Mouse (Mus musculus) forebrain, embryonic 15.5 days (tissue): Measurements from ENCODE around the gene Thap3. TPM values are rescaled to one million over a fixed set of nuclear protein-coding genes. Genes with fewer than 3 reads are reported as not detected.

Source experiments
- ATAC-seq: fragments of 200-750 bp; cut with Nextera tagmentation; replicated peaks from 2 replicates; pipeline ENCODE4 v1.8.0; 2017; ENCODE audit warnings: mild to moderate bottlenecking, moderate TSS enrichment, moderate library complexity
- H3K27ac ChIP-seq: fragments of 300-500 bp; sonication (generic); replicated peaks from 2 replicates; pipeline ENCODE4 v1.5.1; 2015; ENCODE audit warnings: mild to moderate bottlenecking, inconsistent platforms
- H3K27me3 ChIP-seq: fragments of 300-500 bp; sonication (generic); 2 replicates; pipeline ENCODE4 v1.6.1; 2015; ENCODE audit warnings: inconsistent platforms
- H3K36me3 ChIP-seq: fragments of 300-500 bp; sonication (generic); 2 replicates; pipeline ENCODE4 v1.6.1; 2015; ENCODE audit warnings: mild to moderate bottlenecking, inconsistent platforms
- H3K4me1 ChIP-seq: fragments of 300-500 bp; sonication (generic); 2 replicates; pipeline ENCODE4 v1.6.1; 2015; ENCODE audit warnings: inconsistent platforms
- H3K4me2 ChIP-seq: fragments of 300-500 bp; sonication (generic); replicated peaks from 2 replicates; pipeline ENCODE4 v1.6.1; 2015; ENCODE audit warnings: mild to moderate bottlenecking, inconsistent platforms
- H3K4me3 ChIP-seq: fragments of 300-500 bp; sonication (generic); 2 replicates; pipeline ENCODE4 v1.5.1; 2015; ENCODE audit warnings: mild to moderate bottlenecking, inconsistent platforms
- H3K9ac ChIP-seq: fragments of 300-500 bp; sonication (generic); replicated peaks from 2 replicates; pipeline ENCODE4 v1.6.1; 2015; ENCODE audit warnings: mild to moderate bottlenecking, inconsistent platforms
- H3K9me3 ChIP-seq: fragments of 300-500 bp; sonication (generic); 2 replicates; pipeline ENCODE4 v1.6.1; 2016; ENCODE audit warnings: inconsistent platforms
- WGBS: fragments of 180-500 bp; shearing (Covaris S2); methylation state at CpG from one replicate; pipeline ENCODE4 v1.1.7; 2015; ENCODE audit warnings: mixed read lengths; 5-methylcytosine and 5-hydroxymethylcytosine counted together
- polyA plus RNA-seq: library from polyadenylated mRNA; unstranded; fragments of >200 nt; fragmentation: Nextera tagmentation; extraction: Ambion mirVana; gene quantifications from 2 replicates; pipeline ENCODE4 v1.2.1, GENCODE M21; 2015

Gene Thap3
- polyA plus RNA-seq, 1 experiment from 2014 or later: 41.6 TPM

GRCm38 (mm10) chr4:151994228-151995171 is 5.7 kb upstream of the Thap3 start:
- WGBS: under 1% methylated on average over 55 of the region's 61 CpGs
- H3K27me3 ChIP-seq: no peaks in the 10 kb centered on the region
- ATAC-seq: no peak
- peak overlapping the region; percentile 88 for H3K4me2 ChIP-seq
- peaks cover 29% of the 10 kb centered on the region for H3K4me1 ChIP-seq
- peak overlapping the region; percentile 99 for H3K4me3 ChIP-seq
- H3K9me3 ChIP-seq: no peaks in the 10 kb centered on the region
- H3K9ac ChIP-seq: peak overlapping the region; percentile 89
- H3K27ac ChIP-seq: no peak overlapping the region
- peaks cover 23% of the 10 kb centered on the region for H3K36me3 ChIP-seq

GRCm38 (mm10) chr4:151993035-151993434 is 4.2 kb upstream of the Thap3 start:
- WGBS: 69% methylated on average over 6 of the region's 6 CpGs
- H3K4me1 ChIP-seq: peaks cover 32% of the 10 kb centered on the region
- peaks cover 23% of the 10 kb centered on the region for H3K36me3 ChIP-seq
- no peak overlapping the region for H3K27ac ChIP-seq
- H3K27me3 ChIP-seq: no peaks in the 10 kb centered on the region
- no peak overlapping the region for H3K4me3 ChIP-seq
- no peak for ATAC-seq
- no peak overlapping the region for H3K9ac ChIP-seq
- H3K9me3 ChIP-seq: no peaks in the 10 kb centered on the region
- no peak overlapping the region for H3K4me2 ChIP-seq

GRCm38 (mm10) chr4:151992091-151992490 is 3.3 kb upstream of the Thap3 start:
- Histone ChIP-seq H3K9ac (no peak overlapping the region), H3K4me2 (no peak overlapping the region), H3K27ac (no peak overlapping the region), H3K36me3 (peaks cover 23% of the 10 kb centered on the region), H3K9me3 (no peaks in the 10 kb centered on the region), H3K27me3 (no peaks in the 10 kb centered on the region), H3K4me3 (no peak overlapping the region), H3K4me1 (peaks cover 33% of the 10 kb centered on the region)
- ATAC-seq: no peak
- 92% methylated on average over 9 of the region's 9 CpGs for WGBS

GRCm38 (mm10) chr4:151989110-151989488 is 302 bp upstream of the Thap3 start:
- H3K4me2 ChIP-seq: peak overlapping the region; percentile 67; the same call in 1 of the 2 replicates
- H3K9me3 ChIP-seq: no peaks in the 10 kb centered on the region
- WGBS: 30% methylated on average over 6 of the region's 6 CpGs
- peaks cover 30% of the 10 kb centered on the region for H3K4me1 ChIP-seq
- peaks cover 23% of the 10 kb centered on the region for H3K36me3 ChIP-seq
- H3K27me3 ChIP-seq: no peaks in the 10 kb centered on the region
- peak overlapping the region; percentile 57 for H3K4me3 ChIP-seq
- H3K27ac ChIP-seq: 0 out of 2 replicates have a peak overlapping the region, but pooled peaks have one; percentile 6
- peak overlapping the region; percentile 92; the same call in 1 of the 2 replicates for H3K9ac ChIP-seq
- ATAC-seq: peak; percentile 18; the same call in 1 of the 2 replicates

- ATAC-seq: no peak; the same call in 1 of the 2 replicates
Measured at GRCm38 (mm10) chr4:151988014-151988341, 819 bp downstream of the Thap3 start.

GRCm38 (mm10) chr4:151986650-151987049 is 2.1 kb downstream of the Thap3 start:
- Histone ChIP-seq H3K27me3 (no peaks in the 10 kb centered on the region), H3K4me2 (no peak overlapping the region), H3K9me3 (no peaks in the 10 kb centered on the region), H3K4me3 (no peak overlapping the region), H3K9ac (no peak overlapping the region), H3K4me1 (peaks cover 19% of the 10 kb centered on the region), H3K36me3 (peaks cover 26% of the 10 kb centered on the region), H3K27ac (no peak overlapping the region)
- ATAC-seq: no peak
- 74% methylated on average over 8 of the region's 8 CpGs for WGBS

More at GRCm38 (mm10) chr4:151988014-151988341, 819 bp downstream of the Thap3 start:
- Histone ChIP-seq H3K27ac (peak overlapping the region; percentile 84), H3K4me1 (peaks cover 20% of the 10 kb centered on the region), H3K27me3 (no peaks in the 10 kb centered on the region), H3K36me3 (peaks cover 27% of the 10 kb centered on the region), H3K9me3 (no peaks in the 10 kb centered on the region), H3K4me3 (peak overlapping the region; percentile 57), H3K9ac (peak overlapping the region; percentile 92), H3K4me2 (peak overlapping the region; percentile 67)
- WGBS: 21% methylated on average over 10 of the region's 10 CpGs

- H3K27me3 ChIP-seq: no peaks in the 10 kb centered on the region
- peaks cover 18% of the 10 kb centered on the region for H3K36me3 ChIP-seq
- H3K9ac ChIP-seq: no peak overlapping the region
- H3K9me3 ChIP-seq: no peaks in the 10 kb centered on the region
- H3K4me1 ChIP-seq: peaks cover 19% of the 10 kb centered on the region
- ATAC-seq: no peak
- WGBS: 47% methylated on average over 10 of the region's 10 CpGs
- H3K4me2 ChIP-seq: no peak overlapping the region
- no peak overlapping the region for H3K27ac ChIP-seq
- no peak overlapping the region for H3K4me3 ChIP-seq
Measured at GRCm38 (mm10) chr4:151985886-151986285, 2.9 kb downstream of the Thap3 start.

- no peak overlapping the region for H3K4me2 ChIP-seq
- H3K27ac ChIP-seq: no peak overlapping the region
- H3K9ac ChIP-seq: no peak overlapping the region
- no peak for ATAC-seq
- H3K27me3 ChIP-seq: no peaks in the 10 kb centered on the region
- WGBS: 27% methylated on average over 9 of the region's 9 CpGs
- H3K36me3 ChIP-seq: peaks cover 22% of the 10 kb centered on the region
- H3K9me3 ChIP-seq: no peaks in the 10 kb centered on the region
- peaks cover 19% of the 10 kb centered on the region for H3K4me1 ChIP-seq
- no peak overlapping the region for H3K4me3 ChIP-seq
Measured at GRCm38 (mm10) chr4:151983560-151983959, 5.2 kb downstream of the Thap3 start.

- Histone ChIP-seq H3K9ac (no peak overlapping the region), H3K27ac (no peak overlapping the region), H3K4me2 (no peak overlapping the region), H3K4me1 (peaks cover 16% of the 10 kb centered on the region), H3K27me3 (no peaks in the 10 kb centered on the region), H3K4me3 (no peak overlapping the region), H3K36me3 (peaks cover 22% of the 10 kb centered on the region), H3K9me3 (no peaks in the 10 kb centered on the region)
- ATAC-seq: no peak
- 68% methylated on average over 17 of the region's 17 CpGs for WGBS
Measured at GRCm38 (mm10) chr4:151983043-151983442, 5.8 kb downstream of the Thap3 start.

- no peak overlapping the region for H3K4me3 ChIP-seq
- no peaks in the 10 kb centered on the region for H3K27me3 ChIP-seq
- no peaks in the 10 kb centered on the region for H3K9me3 ChIP-seq
- H3K27ac ChIP-seq: no peak overlapping the region
- 11% methylated on average over 5 of the region's 5 CpGs for WGBS
- no peak overlapping the region for H3K4me2 ChIP-seq
- ATAC-seq: peak; percentile 70
- peaks cover 22% of the 10 kb centered on the region for H3K36me3 ChIP-seq
- no peaks in the 10 kb centered on the region for H3K4me1 ChIP-seq
- H3K9ac ChIP-seq: no peak overlapping the region
Measured at GRCm38 (mm10) chr4:151981363-151981762, 7.4 kb downstream of the Thap3 start.

GRCm38 (mm10) chr4:151980699-151981098 is 8.1 kb downstream of the Thap3 start:
- Histone ChIP-seq H3K4me2 (no peak overlapping the region), H3K9ac (no peak overlapping the region), H3K4me1 (no peaks in the 10 kb centered on the region), H3K27me3 (no peaks in the 10 kb centered on the region), H3K27ac (no peak overlapping the region), H3K4me3 (no peak overlapping the region), H3K36me3 (peaks cover 24% of the 10 kb centered on the region), H3K9me3 (no peaks in the 10 kb centered on the region)
- peak; percentile 8; the same call in 1 of the 2 replicates for ATAC-seq
- WGBS: 80% methylated on average over 8 of the region's 8 CpGs

GRCm38 (mm10) chr4:151977748-151978147 is 11.0 kb downstream of the Thap3 start:
- H3K9ac ChIP-seq: no peak overlapping the region
- peak overlapping the region; percentile 38; the same call in 1 of the 2 replicates for H3K27ac ChIP-seq
- no peak overlapping the region for H3K4me3 ChIP-seq
- peaks cover 31% of the 10 kb centered on the region for H3K36me3 ChIP-seq
- no peaks in the 10 kb centered on the region for H3K27me3 ChIP-seq
- 0 out of 2 replicates have a peak, but pooled peaks have one; percentile 14 for ATAC-seq
- no peak overlapping the region for H3K4me2 ChIP-seq
- H3K4me1 ChIP-seq: no peaks in the 10 kb centered on the region
- 42% methylated on average over 10 of the region's 10 CpGs for WGBS
- H3K9me3 ChIP-seq: no peaks in the 10 kb centered on the region
